Mouse (Mus musculus) layer of hippocampus, adult 11-12 months (tissue): Measurements from ENCODE around the gene Rapgef6.
"Not testable (repeated sequence)": the region's sequence is repeated elsewhere in the genome, so short reads cannot be mapped to it uniquely, and the experiment has no call there.

Experiments used
- DNase-seq: peaks from one replicate; pipeline ENCODE4 v3.0.0; 2022; ENCODE audit warnings: low spot score

Rapgef6 gene

GRCm38 (mm10) chr11:54574741-54575140, 52.1 kb downstream of the Rapgef6 start:
- DNase-seq, result no peak

DNA sequence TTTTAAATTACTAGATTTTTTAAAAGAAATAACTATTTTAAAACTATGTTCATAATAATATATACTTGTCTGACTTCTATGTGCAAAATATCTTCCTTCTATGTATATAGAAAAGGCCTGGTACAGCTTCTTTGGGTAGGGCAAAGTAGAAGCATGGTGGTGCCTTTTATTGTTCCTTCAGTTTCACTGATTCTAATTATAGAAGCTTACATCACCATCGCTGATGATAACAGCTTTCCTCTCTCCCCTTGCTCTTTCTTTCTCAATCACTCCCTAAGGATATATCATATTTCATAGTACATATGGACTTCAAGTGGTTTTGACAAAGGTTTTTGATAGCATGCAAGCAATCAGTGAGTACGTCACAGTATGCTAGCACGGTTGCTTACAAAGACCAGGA, 69.9 kb downstream of the Rapgef6 start:
- DNase-seq, result no peak

- no peak for DNase-seq
Observed at GRCm38 (mm10) chr11:54594049-54594448, 71.4 kb downstream of the Rapgef6 start.

DNA sequence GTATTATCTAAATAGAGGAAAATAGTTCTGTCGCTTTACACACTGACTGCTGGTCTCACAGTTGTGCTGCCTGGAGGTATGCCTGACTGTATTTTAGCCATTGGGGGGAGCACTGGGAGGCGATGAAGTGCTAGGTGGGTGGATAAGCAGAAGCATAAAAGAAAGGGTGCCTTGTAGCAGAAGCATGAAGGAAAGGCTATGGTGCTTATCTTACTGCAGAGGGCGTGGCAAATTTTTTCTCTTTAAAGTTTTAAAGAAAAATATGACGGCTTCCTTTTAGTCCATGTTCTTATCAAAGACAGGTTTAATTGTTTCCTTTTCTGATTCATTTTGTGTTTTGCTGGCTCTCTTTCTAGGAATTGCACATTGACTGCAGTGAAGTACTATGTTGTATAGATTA, 72.4 kb downstream of the Rapgef6 start:
- DNase-seq, result no peak

- no peak for DNase-seq
Observed at GRCm38 (mm10) chr11:54595905-54596555, 73.4 kb downstream of the Rapgef6 start.

DNA sequence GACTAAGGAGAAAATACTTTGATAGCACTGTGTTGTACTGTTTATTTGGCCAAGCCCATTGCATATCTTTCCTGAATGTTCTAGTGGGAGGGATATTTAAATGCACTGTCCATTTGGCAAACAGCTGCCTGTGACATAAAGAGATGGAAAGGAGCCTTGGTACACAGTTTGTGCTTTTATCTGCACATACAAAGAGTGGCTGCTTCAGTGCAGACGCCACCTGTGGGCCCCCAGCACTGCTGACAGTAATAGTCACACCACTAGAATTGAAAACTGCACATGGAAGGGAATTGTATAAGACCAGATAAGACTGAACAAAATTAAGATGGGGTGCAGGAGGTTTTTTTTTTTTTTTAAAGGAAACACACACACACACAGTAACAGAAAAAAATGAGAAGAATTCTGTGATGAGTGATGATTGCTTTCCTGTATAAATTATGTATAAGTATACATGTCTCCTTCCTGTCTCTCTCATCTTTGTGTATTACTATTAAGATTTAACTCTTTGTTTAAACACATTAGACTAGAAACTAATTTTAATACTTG, 75.3 kb downstream of the Rapgef6 start:
- DNase-seq, result no peak

DNA sequence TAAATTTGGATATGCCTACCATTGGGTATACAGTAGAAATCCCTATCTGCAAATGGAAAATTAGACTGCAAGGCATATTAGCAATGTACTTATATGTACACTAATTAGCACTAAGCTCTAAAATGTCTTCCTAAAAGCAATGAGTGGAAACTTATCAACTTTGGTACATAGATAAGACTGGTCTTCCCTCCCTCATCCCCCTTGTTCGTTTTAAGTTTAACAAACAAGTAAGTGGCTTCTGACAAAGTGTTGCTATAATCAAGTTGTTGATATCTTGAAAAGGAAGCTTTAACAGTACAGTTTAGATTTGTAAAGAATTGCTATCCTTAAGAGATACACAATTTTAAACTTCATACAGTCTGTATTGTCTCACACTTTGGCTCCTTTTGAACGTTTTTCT, 78.5 kb downstream of the Rapgef6 start:
- no peak for DNase-seq

DNA sequence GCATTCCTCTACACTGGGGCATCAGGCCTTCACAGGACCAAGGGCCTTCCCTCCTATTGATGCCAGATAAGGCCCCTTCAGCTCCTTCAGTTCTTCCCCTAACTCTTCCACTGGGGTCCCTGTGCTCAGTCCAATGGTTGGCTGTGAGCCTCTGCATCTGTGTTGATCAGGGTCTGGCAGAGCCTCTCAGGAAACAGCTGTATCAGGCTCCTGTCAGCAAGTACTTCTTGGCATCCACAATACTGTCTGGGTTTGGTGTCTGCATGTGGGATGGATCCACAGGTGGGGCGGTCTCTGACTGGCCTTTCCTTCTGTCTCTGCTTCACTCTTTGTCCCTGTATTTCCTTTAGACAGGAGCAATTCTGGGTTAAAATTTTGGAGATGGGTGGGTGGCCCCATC, 80.1 kb downstream of the Rapgef6 start:
- not testable (repeated sequence) for DNase-seq

GRCm38 (mm10) chr11:54604415-54604814, 81.8 kb downstream of the Rapgef6 start:
- no peak for DNase-seq

DNA sequence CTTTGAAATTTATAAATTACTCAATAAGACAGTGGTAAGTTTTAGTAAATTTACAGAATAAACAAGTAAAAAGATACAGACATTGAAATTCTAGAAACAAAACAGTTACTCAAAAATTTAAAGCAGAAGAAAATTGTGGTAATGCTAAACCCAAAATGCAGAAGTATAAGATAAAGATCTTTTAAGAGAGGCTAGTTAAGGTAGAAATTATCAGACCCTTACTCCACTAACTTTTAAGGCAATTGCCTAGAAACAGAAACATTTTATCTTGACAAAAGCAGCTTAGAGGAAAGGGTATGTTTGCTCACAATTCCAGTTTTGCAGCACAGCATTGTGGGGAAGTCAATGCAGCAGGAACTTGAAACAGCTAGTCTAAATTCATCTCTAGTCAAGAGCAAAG, 91.0 kb downstream of the Rapgef6 start:
- no peak for DNase-seq

DNA sequence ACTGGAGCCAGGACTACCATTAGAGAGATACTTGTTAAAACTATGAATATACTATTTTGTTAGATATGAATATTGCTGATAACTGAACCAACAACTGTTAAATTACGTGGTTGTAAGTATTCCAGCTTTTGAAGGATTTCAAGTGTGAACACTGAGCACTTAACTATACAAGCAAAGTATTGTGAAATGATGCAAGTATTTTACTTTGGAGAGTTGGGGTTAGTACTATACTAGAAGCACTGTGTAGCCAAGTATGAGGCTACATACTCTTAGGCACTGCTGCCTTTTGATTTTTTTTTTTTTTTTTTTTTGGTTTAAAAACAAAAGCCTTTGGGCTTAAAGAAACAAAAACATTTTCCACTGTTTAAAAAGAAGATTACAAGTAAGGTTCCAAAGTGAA, 91.9 kb downstream of the Rapgef6 start:
- DNase-seq, result no peak

DNA sequence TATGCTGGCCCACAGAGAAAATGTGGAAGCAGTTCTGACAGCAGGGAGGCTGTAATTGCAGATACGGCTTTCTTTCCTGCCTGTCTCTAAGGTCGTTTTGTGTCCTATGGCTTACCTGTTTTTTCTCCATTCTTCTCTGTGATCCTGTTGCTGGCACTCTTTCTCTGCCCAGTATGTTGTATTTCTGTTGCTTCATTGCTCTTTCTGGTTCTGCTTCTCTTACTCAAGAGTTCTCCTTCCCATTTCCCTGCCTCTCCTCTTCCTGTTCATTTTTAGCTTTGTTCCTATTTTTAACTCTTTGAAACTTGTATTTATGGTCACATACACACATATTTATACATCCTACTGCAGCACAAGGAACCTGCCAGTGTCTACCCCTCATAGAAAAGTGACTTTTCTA, 96.2 kb downstream of the Rapgef6 start:
- DNase-seq, result no peak

- DNase-seq, result no peak
Observed at GRCm38 (mm10) chr11:54621725-54622124, 99.1 kb downstream of the Rapgef6 start.

GRCm38 (mm10) chr11:54626905-54627304, 104.3 kb downstream of the Rapgef6 start:
- no peak for DNase-seq

GRCm38 (mm10) chr11:54646420-54646819, 123.8 kb downstream of the Rapgef6 start:
- DNase-seq, result no peak

DNA sequence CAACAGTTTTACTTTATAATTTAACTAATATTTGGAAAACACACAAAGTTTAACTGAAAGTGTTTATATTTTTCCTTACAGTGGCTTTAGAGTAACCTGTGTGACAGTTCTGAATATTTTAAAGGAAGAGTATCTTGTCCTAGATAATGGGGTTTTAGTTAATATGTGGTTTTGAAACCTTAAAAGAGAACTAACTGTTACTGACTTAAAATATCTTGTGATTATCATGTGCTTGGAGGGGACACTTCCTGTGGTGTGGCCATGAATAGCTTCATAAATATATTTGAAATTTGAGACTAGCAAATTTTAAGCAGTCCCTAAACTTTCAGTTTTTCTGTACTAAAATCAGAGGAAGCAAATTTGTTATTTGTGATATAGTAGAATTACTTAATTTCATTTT, 125.9 kb downstream of the Rapgef6 start:
- no peak for DNase-seq

DNA sequence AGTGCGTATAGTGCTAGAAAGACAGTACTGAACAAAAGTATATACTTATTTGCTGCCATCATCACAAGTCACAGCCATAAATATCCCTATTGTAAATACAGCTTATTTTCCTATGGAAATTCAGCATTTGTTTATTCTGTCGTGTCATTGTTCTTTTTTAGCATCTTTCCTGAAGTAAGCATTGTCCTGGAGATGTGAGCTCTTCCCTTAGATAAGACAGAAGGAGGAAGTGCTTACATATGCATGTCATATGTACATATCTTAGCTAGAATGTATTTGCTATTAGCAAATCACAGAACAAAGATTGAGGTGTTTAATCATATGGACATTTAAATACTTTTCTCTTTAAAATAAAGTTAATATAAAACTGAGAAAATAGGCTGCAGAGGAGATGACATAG, 132.8 kb downstream of the Rapgef6 start:
- DNase-seq, result no peak

DNA sequence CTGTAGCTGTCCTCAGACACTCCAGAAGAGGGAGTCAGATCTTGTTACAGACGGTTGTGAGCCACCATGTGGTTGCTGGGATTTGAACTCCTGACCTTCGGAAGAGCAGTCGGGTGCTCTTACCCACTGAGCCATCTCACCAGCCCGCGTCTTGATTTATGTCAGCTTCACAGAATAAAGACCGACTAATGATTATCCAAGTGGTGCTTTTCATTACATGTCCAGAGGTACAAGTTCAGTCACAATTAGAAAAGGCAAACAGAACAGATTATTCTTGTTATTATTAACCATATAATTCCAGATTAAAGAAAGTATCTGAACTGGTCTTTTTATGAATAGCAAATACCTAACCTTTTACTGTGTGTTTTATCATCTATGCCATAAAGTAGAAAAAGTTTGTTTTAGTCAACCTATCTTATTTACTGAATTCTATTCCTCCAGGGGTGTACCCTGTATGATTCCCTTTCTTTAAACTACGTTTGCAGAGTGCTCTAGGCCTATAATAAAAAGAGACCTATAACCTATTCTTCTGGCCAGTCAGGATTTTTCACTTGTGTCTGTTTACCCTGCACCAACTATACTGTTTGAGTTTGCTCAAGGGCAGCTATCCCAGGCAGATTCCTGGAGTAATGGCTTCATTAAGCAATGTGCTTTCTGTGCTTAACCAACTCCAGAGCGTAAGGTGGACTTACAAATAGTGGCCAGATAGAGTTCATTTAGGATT, 151.1 kb downstream of the Rapgef6 start:
- DNase-seq, result no peak

GRCm38 (mm10) chr11:54675792-54676489, 153.3 kb downstream of the Rapgef6 start:
- peak; percentile 25 for DNase-seq

DNA sequence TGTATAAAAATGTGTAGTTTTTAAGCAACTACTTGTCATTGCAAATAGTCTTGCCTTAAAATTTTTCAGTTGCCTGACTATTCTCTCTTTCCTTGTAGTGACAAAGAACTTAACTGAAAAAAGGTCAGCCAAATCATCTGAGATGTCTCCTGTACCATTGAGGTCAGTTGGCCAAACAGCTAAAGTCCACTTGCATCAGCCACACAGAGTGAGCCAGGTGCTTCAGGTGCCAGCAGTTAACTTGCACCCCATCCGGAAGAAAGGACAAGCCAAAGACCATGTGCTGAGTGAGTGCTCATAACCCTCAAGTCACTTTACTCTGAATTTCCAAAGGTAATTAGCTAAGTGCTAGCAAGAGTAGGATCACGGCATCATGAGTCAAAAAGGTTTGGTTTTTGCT, 156.5 kb downstream of the Rapgef6 start:
- DNase-seq, result no peak

DNA sequence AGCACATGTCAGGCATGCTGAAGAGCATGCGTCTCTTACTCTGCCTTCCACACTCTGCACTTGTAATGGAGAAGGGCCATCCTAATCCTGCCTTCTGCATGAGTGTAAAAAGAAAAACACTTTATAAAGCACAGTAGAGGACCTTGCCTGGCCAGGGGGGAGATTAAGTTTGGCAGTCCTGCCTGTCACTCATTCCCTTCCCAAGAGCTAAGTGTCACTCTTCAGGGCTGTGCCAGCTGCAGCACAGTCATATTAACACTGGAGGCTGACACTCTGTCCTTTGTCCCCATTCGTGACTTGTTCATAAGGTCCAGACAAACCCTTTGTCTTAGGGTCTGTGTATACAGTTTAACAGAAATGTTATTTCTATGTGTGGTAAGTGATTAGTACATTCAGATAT, 162.2 kb downstream of the Rapgef6 start:
- no peak for DNase-seq

DNA sequence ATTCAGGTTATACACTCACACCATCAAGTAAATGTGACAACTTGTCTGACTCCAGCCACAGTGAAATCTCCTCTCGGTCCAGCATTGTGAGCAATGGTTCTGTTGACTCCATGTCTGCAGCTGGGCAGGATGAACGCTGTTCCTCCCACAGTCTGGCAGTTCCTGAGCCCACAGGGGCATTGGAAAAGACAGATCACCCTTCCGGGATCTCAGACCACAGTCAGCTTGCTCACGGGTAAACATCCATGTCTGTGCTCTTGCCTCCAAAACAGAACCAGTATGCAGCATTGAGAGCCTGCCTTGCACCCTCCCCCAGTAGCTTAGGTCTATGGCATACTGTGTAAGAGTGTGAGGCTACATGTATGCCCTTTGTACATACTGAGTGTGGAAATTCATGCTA, 167.5 kb downstream of the Rapgef6 start:
- no peak for DNase-seq

GRCm38 (mm10) chr11:54691179-54691578, 168.5 kb downstream of the Rapgef6 start:
- peak; percentile 37 for DNase-seq
